9 mouse cellular contexts compared by ENCODE assay signal in the genomic region with DNA sequence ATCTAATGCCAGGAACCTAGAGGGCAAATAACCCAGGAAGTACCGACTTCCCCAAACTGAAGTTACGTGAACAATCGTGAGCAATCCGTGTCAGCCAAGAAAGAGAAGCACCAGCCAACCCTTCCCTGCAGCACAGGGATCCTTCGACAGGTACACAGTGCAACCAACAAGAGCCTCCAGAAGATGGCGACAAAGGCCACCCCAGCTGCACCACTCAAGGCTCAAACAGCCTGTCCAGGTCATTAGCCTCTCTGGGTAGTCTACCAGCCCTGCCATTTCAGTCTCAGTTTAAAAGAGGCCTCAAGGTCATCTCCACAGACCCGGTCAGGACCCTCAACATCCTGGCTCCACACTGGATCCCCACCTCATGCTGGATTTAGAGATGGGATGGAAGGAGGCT. TPM values are rescaled to one million over a fixed set of nuclear protein-coding genes. Genes with fewer than 3 reads are reported as not detected.
DNase-seq lines count a peak whose midpoint lies in the region; ATAC-seq and TF ChIP-seq lines count a peak whose summit lies in the region.
"Had no signal": no experiment of that assay in that cellular context is flagged by ENCODE, and none has a peak within 500 bp of the region (broad histone marks: within the 10 kb centered on the region; RNA-seq: fewer than 3 reads in every experiment).

No protein-coding gene starts in this region.

- no peak for TF ChIP-seq EP300 in liver, embryonic 14.5 days (IDR thresholded peaks at IDR 0.05; ENCODE audit: low read depth)

- no peak for TF ChIP-seq POLR2A in kidney, adult 2 months (IDR thresholded peaks at IDR 0.05; ENCODE audit: low read depth, low read length)

- H3K4me1 ChIP-seq in kidney, adult 2 months (ENCODE audit: control insufficient read depth, insufficient read depth, low read length) = no peaks in the 10 kb centered on the region
- peaks cover 0 to 7% of the 10 kb centered on the region in 2 experiments; a peak in 1 of 4 replicates for H3K4me1 ChIP-seq in liver, embryonic 14.5 days (replicated peaks; ENCODE audit: control insufficient read depth in 2 of 2, insufficient read depth in 2 of 2, low read length in 1 of 2)
- peaks cover 4% of the 10 kb centered on the region; the same call in 1 of the 2 replicates for H3K4me1 ChIP-seq in neural tube, embryonic 12.5 days

- peak; percentile 94 for TF ChIP-seq CTCF in kidney, adult 2 months (conservative IDR thresholded peaks at IDR 0.05; ENCODE audit: insufficient read depth, insufficient read length, low read depth, low read length)
- TF ChIP-seq CTCF in liver, embryonic 14.5 days (IDR thresholded peaks at IDR 0.05; ENCODE audit: low read depth) = peak; percentile 92

- ATAC-seq in liver, embryonic 14.5 days (ENCODE audit: insufficient read depth) = 0 out of 2 replicates have a peak, but pooled peaks have one; percentile 29
- peak; percentile 67 for ATAC-seq in neural tube, embryonic 12.5 days (ENCODE audit: low FRiP score, low read depth)

- no peak overlapping the region for H3K27ac ChIP-seq in kidney, adult 2 months (ENCODE audit: insufficient read depth, low read depth, low read length)
- H3K27ac ChIP-seq in liver, embryonic 14.5 days = no peak overlapping the region
- H3K27ac ChIP-seq in neural tube, embryonic 12.5 days = no peak overlapping the region
- H3K27ac ChIP-seq: embryonic facial prominence, embryonic 13.5 days had no signal

- H3K4me2 ChIP-seq in liver, embryonic 14.5 days (ENCODE audit: low read depth) = no peak overlapping the region
- H3K4me2 ChIP-seq in neural tube, embryonic 12.5 days (replicated peaks) = no peak overlapping the region
- H3K4me2 ChIP-seq: embryonic facial prominence, embryonic 13.5 days had no signal

- H3K4me3 ChIP-seq in kidney, adult 2 months (ENCODE audit: insufficient read depth, low read depth, low read length) = no peak overlapping the region
- H3K4me3 ChIP-seq in liver, embryonic 14.5 days (ENCODE audit: insufficient read depth in 1 of 2, low read depth in 2 of 2, low read length in 2 of 2) = no peak overlapping the region
- no peak overlapping the region for H3K4me3 ChIP-seq in neural tube, embryonic 12.5 days
- H3K4me3 ChIP-seq: embryonic facial prominence, embryonic 13.5 days had no signal

- no peaks in the 10 kb centered on the region for H3K36me3 ChIP-seq in kidney, adult 2 months (ENCODE audit: control insufficient read depth, insufficient read depth, low read length)
- H3K36me3 ChIP-seq in liver, embryonic 14.5 days (replicated peaks; ENCODE audit: control insufficient read depth, insufficient read depth, low read depth) = no peaks in the 10 kb centered on the region
- no peaks in the 10 kb centered on the region for H3K36me3 ChIP-seq in neural tube, embryonic 12.5 days

- no peak overlapping the region for H3K9ac ChIP-seq in liver, embryonic 14.5 days (replicated peaks)
- no peak overlapping the region for H3K9ac ChIP-seq in neural tube, embryonic 12.5 days
- H3K9ac ChIP-seq: embryonic facial prominence, embryonic 13.5 days had no signal

- H3K27me3 ChIP-seq in kidney, adult 2 months (replicated peaks; ENCODE audit: control insufficient read depth, insufficient read depth, low read length) = no peaks in the 10 kb centered on the region
- no peaks in the 10 kb centered on the region for H3K27me3 ChIP-seq in liver, embryonic 14.5 days (ENCODE audit: control insufficient read depth, insufficient read depth, low read length)
- H3K27me3 ChIP-seq in neural tube, embryonic 12.5 days (replicated peaks) = no peaks in the 10 kb centered on the region
- H3K27me3 ChIP-seq: embryonic facial prominence, embryonic 13.5 days had no signal

- WGBS in kidney, adult 2 months = 25% methylated on average over 7 of the region's 7 CpGs
- WGBS in liver, embryonic 14.5 days (ENCODE audit: insufficient replicate concordance) = 27% methylated on average over 7 of the region's 7 CpGs
- WGBS in neural tube, embryonic 12.5 days = 30% methylated on average over 7 of the region's 7 CpGs

- no peaks in the 10 kb centered on the region for H3K9me3 ChIP-seq in liver, embryonic 14.5 days (ENCODE audit: control insufficient read depth, low read length)
- H3K9me3 ChIP-seq in neural tube, embryonic 12.5 days = no peaks in the 10 kb centered on the region
- H3K9me3 ChIP-seq: embryonic facial prominence, embryonic 13.5 days had no signal

- DNase-seq in B cell, adult 2 months = peak; percentile 46 to 56
- DNase-seq in adipocyte (ENCODE audit: low spot score) = peak; percentile 77
- peak; percentile 83 for DNase-seq in embryo, embryonic 10.5 days (ENCODE audit: low spot score)
- peak; percentile 57 for DNase-seq in heart, adult 8-10 months (ENCODE audit: low spot score)
- DNase-seq in kidney, adult 2 months = peak; percentile 77
- no peak for DNase-seq in liver, embryonic 14.5 days (ENCODE audit: low read depth in 3 of 3, low spot score in 3 of 3)
- peak; percentile 63 for DNase-seq in thymus, postnatal 14 days

RNA-seq across cellular contexts. Expression of a gene that starts 34.6 kb away (rescaled TPM):
- total RNA-seq in heart, adult 8-10 months (2022) = 100 to 1,000 TPM in 2 of 4 experiments, 10 to 100 TPM in 2; 83.0 to 114 (median 106) TPM
- polyA plus RNA-seq in kidney, adult 2 months (2012; rRNA removed) = 42.8 and 46.3 TPM in 2 replicates
- 20.5 and 24.8 TPM in 2 replicates for polyA plus RNA-seq in liver, embryonic 14.5 days (2012; rRNA removed)
- 27.7 and 32.2 TPM in 2 replicates for polyA plus RNA-seq in liver, embryonic 14.5 days (2014; fragmentation: Nextera tagmentation; extraction: Ambion mirVana)
- polyA plus RNA-seq in neural tube, embryonic 12.5 days (2016; fragmentation: Nextera tagmentation; extraction: Ambion mirVana) = 52.1 and 52.2 TPM in 2 replicates

Comparison
In these comparisons a context has a peak if more than half of its experiments do, and no peak if none do; other contexts are left out.
1. DNase-seq: peak in B cell, adult 2 months (2 of 2), adipocyte (single experiment), embryo, embryonic 10.5 days (single experiment), heart, adult 8-10 months (single experiment), kidney, adult 2 months (single experiment) and thymus, postnatal 14 days (single experiment); none in liver, embryonic 14.5 days (0 of 3).